Mouse (Mus musculus) neural tube, embryonic 15.5 days (tissue): ENCODE data around the gene Lbh. TPM values are rescaled to one million over a fixed set of nuclear protein-coding genes. Genes with fewer than 3 reads are reported as not detected.

Experiments used
- ATAC-seq: fragments of 200-750 bp; cut with Nextera tagmentation; 2 replicates; pipeline ENCODE4 v1.8.0; 2017; ENCODE audit warnings: mild to moderate bottlenecking, moderate TSS enrichment, moderate library complexity; ENCODE audit not compliant: low FRiP score
- H3K27ac ChIP-seq: fragments of 300-500 bp; sonication (generic); replicated peaks from 2 replicates; pipeline ENCODE4 v1.5.1; 2015; ENCODE audit warnings: mild to moderate bottlenecking, inconsistent platforms
- H3K27me3 ChIP-seq: fragments of 300-500 bp; sonication (generic); replicated peaks from 2 replicates; pipeline ENCODE4 v1.6.1; 2015; ENCODE audit warnings: inconsistent platforms
- H3K36me3 ChIP-seq: fragments of 300-500 bp; sonication (generic); 2 replicates; pipeline ENCODE4 v1.6.1; 2015; ENCODE audit warnings: inconsistent platforms
- H3K4me1 ChIP-seq: fragments of 300-500 bp; sonication (generic); 2 replicates; pipeline ENCODE4 v1.6.1; 2015; ENCODE audit warnings: inconsistent platforms
- H3K4me2 ChIP-seq: fragments of 300-500 bp; sonication (generic); 2 replicates; pipeline ENCODE4 v1.6.1; 2015; ENCODE audit warnings: inconsistent platforms, mild to moderate bottlenecking, moderate library complexity
- H3K4me3 ChIP-seq: fragments of 300-500 bp; sonication (generic); replicated peaks from 2 replicates; pipeline ENCODE4 v1.5.1; 2015; ENCODE audit warnings: mild to moderate bottlenecking, inconsistent platforms
- H3K9ac ChIP-seq: fragments of 300-500 bp; sonication (generic); replicated peaks from 2 replicates; pipeline ENCODE4 v1.6.1; 2015; ENCODE audit warnings: mild to moderate bottlenecking, inconsistent platforms
- H3K9me3 ChIP-seq: fragments of 300-500 bp; sonication (generic); replicated peaks from 2 replicates; pipeline ENCODE4 v1.6.1; 2016; ENCODE audit warnings: inconsistent platforms
- WGBS: fragments of 180-500 bp; shearing (Covaris S2); methylation state at CpG from one replicate; pipeline ENCODE4 v1.1.7; 2015; ENCODE audit warnings: mixed read lengths; 5-methylcytosine and 5-hydroxymethylcytosine counted together
- polyA plus RNA-seq: library from polyadenylated mRNA; unstranded; fragments of >200 nt; fragmentation: Nextera tagmentation; extraction: Ambion mirVana; gene quantifications from 2 replicates; pipeline ENCODE4 v1.2.1, GENCODE M21; 2015

Gene Lbh
- polyA plus RNA-seq, 1 experiment from 2014 or later: 4.9 TPM

GRCm38 (mm10) chr17:72982156-72982555 is 64.1 kb downstream of the Lbh start:
- Histone ChIP-seq H3K4me2 (no peak overlapping the region), H3K36me3 (no peaks in the 10 kb centered on the region), H3K27me3 (no peaks in the 10 kb centered on the region), H3K27ac (no peak overlapping the region), H3K9ac (no peak overlapping the region), H3K9me3 (no peaks in the 10 kb centered on the region), H3K4me1 (no peaks in the 10 kb centered on the region), H3K4me3 (no peak overlapping the region)
- WGBS: 92% methylated on average over 6 of the region's 6 CpGs
- no peak for ATAC-seq

- ATAC-seq: no peak
- 90% methylated on average over 7 of the region's 7 CpGs for WGBS
- no peaks in the 10 kb centered on the region for H3K9me3 ChIP-seq
- H3K9ac ChIP-seq: no peak overlapping the region
- no peaks in the 10 kb centered on the region for H3K36me3 ChIP-seq
- no peaks in the 10 kb centered on the region for H3K27me3 ChIP-seq
- H3K4me2 ChIP-seq: no peak overlapping the region
- H3K4me1 ChIP-seq: no peaks in the 10 kb centered on the region
- no peak overlapping the region for H3K4me3 ChIP-seq
- H3K27ac ChIP-seq: no peak overlapping the region
These were observed 65.4 kb downstream of the Lbh start for GRCm38 (mm10) chr17:72983471-72983870.

- no peak overlapping the region for H3K9ac ChIP-seq
- ATAC-seq: no peak
- no peak overlapping the region for H3K4me3 ChIP-seq
- no peaks in the 10 kb centered on the region for H3K4me1 ChIP-seq
- no peak overlapping the region for H3K4me2 ChIP-seq
- WGBS: 80% methylated on average over 6 of the region's 6 CpGs
- H3K36me3 ChIP-seq: no peaks in the 10 kb centered on the region
- no peak overlapping the region for H3K27ac ChIP-seq
- H3K27me3 ChIP-seq: no peaks in the 10 kb centered on the region
- H3K9me3 ChIP-seq: no peaks in the 10 kb centered on the region
These were observed 70.9 kb downstream of the Lbh start for GRCm38 (mm10) chr17:72989025-72989424.

Other genes with a start within 250 kb of the Lbh start
- 92.9 and 103 TPM in 2 replicates for gene Ypel5, start 81.9 kb upstream of the Lbh start, polyA plus RNA-seq
- gene Lclat1, start 189.7 kb downstream of the Lbh start, polyA plus RNA-seq: 12.9 and 14.2 TPM in 2 replicates